Comparison of ENCODE assay signal across 8 mouse cellular contexts in the genomic region with DNA sequence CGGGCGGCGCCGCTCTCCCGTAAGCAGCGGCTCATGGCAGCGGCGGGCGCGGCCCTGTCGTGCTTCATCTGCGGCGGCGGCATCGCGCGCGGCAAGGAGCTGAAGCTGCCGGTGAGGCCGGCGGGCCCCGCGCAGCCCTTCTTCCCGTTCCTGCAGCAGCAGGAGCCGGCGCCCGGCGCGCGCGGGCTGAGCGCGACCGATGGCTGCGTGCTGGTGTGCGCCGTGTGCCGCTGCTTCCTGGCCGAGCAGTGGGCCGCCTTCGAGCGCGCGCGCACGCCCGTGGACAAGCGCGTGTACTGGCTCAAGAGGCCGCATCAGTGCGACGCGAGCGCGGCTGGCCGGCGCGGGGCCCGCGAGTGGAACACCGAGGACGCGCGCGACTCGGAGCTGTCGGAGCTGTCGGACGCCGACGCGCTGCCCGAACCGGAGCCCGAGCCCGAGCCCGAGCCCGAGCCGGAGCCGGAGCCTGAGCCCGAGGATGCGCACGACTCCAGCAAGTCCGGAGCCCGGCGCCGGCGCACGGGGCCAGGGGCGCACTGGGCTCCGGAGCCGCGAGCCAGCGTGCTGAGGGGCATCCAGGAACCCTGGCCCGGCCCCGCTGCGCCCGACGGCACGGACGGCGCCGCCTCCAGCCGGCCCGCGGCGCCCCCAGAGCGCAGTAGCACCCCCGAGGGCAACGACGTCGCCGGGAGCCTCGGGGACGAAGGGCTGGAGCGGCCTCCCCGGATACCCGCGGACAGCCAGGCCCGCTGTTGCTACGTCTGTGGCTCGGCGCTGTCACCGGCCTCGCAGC. TPM values are rescaled to one million over a fixed set of nuclear protein-coding genes. Genes with fewer than 3 reads are reported as not detected.
DNase-seq lines count a peak whose midpoint lies in the region; ATAC-seq and TF ChIP-seq lines count a peak whose summit lies in the region.

No protein-coding gene starts in this region.

- peaks cover 14% of the 10 kb centered on the region for H3K4me1 ChIP-seq in thymus, adult 2 months (replicated peaks; ENCODE audit: control insufficient read depth, insufficient read depth, low read length)
- H3K4me1 ChIP-seq in heart, embryonic 15.5 days (replicated peaks): peaks cover 62% of the 10 kb centered on the region
- peaks cover 79% of the 10 kb centered on the region for H3K4me1 ChIP-seq in neural tube, embryonic 11.5 days (ENCODE audit: control insufficient read depth, insufficient read depth, low read length)

- H3K4me2 ChIP-seq in heart, embryonic 15.5 days: peak overlapping the region; percentile 99
- peak overlapping the region; percentile 98 for H3K4me2 ChIP-seq in neural tube, embryonic 11.5 days (ENCODE audit: low read depth)

- peak overlapping the region; percentile 56 for H3K9ac ChIP-seq in heart, embryonic 15.5 days
- H3K9ac ChIP-seq in neural tube, embryonic 11.5 days (ENCODE audit: low read length): peak overlapping the region; percentile 62

- H3K36me3 ChIP-seq in thymus, adult 2 months (ENCODE audit: control insufficient read depth, insufficient read depth, low read length): no peaks in the 10 kb centered on the region
- no peaks in the 10 kb centered on the region for H3K36me3 ChIP-seq in heart, embryonic 15.5 days
- H3K36me3 ChIP-seq in neural tube, embryonic 11.5 days (ENCODE audit: control insufficient read depth, insufficient read depth, low read length): no peaks in the 10 kb centered on the region; the same call in 1 of the 2 replicates

- WGBS in thymus, adult 2 months: 2% methylated on average over 117 of the region's 125 CpGs
- WGBS in heart, embryonic 15.5 days: under 1% methylated on average over 119 of the region's 125 CpGs
- WGBS in neural tube, embryonic 11.5 days: under 1% methylated on average over 112 of the region's 125 CpGs

- peak; percentile 20 for DNase-seq in CD4-positive, CD25-positive, alpha-beta regulatory T cell, adult 2 months (ENCODE audit: low read depth, low spot score)
- no peak for DNase-seq in thymus, adult 2 months
- no peak for DNase-seq in thymus, postnatal 0 days (ENCODE audit: low spot score)
- peak; percentile 62 to 72 for DNase-seq in left cerebral cortex, postnatal 25 days (ENCODE audit: low spot score in 2 of 2)
- DNase-seq in neural tube, embryonic 11.5 days (ENCODE audit: low spot score): peak; percentile 65
- no peak for DNase-seq in layer of hippocampus, postnatal 36 days

- intact Hi-C loops in left cerebral cortex, postnatal 25 days (cut with DNase I): loop anchor here (5.0 kb wide), 1 partner anchor 38 kb away; no protein-coding TSS in a partner anchor

- H3K27ac ChIP-seq in thymus, adult 2 months (ENCODE audit: control insufficient read depth, insufficient read depth, low read length): no peak overlapping the region
- no peak overlapping the region for H3K27ac ChIP-seq in heart, embryonic 15.5 days
- H3K27ac ChIP-seq in neural tube, embryonic 11.5 days (ENCODE audit: low read depth, low read length): peak overlapping the region; percentile 85

- H3K9me3 ChIP-seq in heart, embryonic 15.5 days (replicated peaks): no peaks in the 10 kb centered on the region
- no peaks in the 10 kb centered on the region for H3K9me3 ChIP-seq in neural tube, embryonic 11.5 days (ENCODE audit: control insufficient read depth, low read length)

- TF ChIP-seq POLR2A in thymus, adult 2 months (IDR thresholded peaks at IDR 0.05; ENCODE audit: control insufficient read depth, extremely low read depth, insufficient read depth, low read length, poor library complexity): no peak

- no peak for ATAC-seq in CD4-positive, CD25-positive, alpha-beta regulatory T cell, adult 4 months
- ATAC-seq in heart, embryonic 15.5 days (replicated peaks; ENCODE audit: insufficient number of reproducible peaks, insufficient read depth, low FRiP score, low read depth): no peak
- ATAC-seq in neural tube, embryonic 11.5 days (ENCODE audit: insufficient read depth, low FRiP score, low TSS enrichment): no peak

- H3K4me3 ChIP-seq in thymus, adult 2 months (ENCODE audit: control insufficient read depth, insufficient read depth, low read length): peak overlapping the region; percentile 31
- peak overlapping the region; percentile 54 for H3K4me3 ChIP-seq in heart, embryonic 15.5 days
- peak overlapping the region; percentile 65 for H3K4me3 ChIP-seq in neural tube, embryonic 11.5 days (ENCODE audit: low read depth, low read length)

- no peak for TF ChIP-seq CTCF in thymus, adult 2 months (IDR thresholded peaks at IDR 0.05; ENCODE audit: borderline replicate concordance, control insufficient read depth, extremely low read depth, insufficient read depth, low read length, poor library complexity)

- H3K27me3 ChIP-seq in thymus, adult 2 months (ENCODE audit: control insufficient read depth, insufficient read depth, low read length): peaks cover 20% of the 10 kb centered on the region
- peaks cover 30% of the 10 kb centered on the region for H3K27me3 ChIP-seq in heart, embryonic 15.5 days
- no peaks in the 10 kb centered on the region for H3K27me3 ChIP-seq in neural tube, embryonic 11.5 days (ENCODE audit: control insufficient read depth, insufficient read depth, low read length)

RNA-seq across cellular contexts. Expression of gene Gse1, which starts 0.7 kb away (rescaled TPM):
- polyA plus RNA-seq in CD4-positive, CD25-positive, alpha-beta regulatory T cell, adult 4 months (2017; shearing (Covaris generic)): 1 to 10 TPM; 2.2 to 4.2 TPM
- polyA plus RNA-seq in thymus, adult 2 months (2012; rRNA removed): 202 and 226 TPM in 2 replicates
- 26.3 and 35.9 TPM in 2 replicates for polyA plus RNA-seq in thymus, postnatal 0 days (2015; fragmentation: Nextera tagmentation; extraction: Ambion mirVana)
- 8.9 and 10.8 TPM in 2 replicates for polyA plus RNA-seq in heart, embryonic 15.5 days (2015; fragmentation: Nextera tagmentation; extraction: Ambion mirVana)
- 10 to 100 TPM; 74.2 to 79.4 TPM for total RNA-seq in left cerebral cortex, postnatal 25 days (2021)
- 19.9 and 33.5 TPM in 2 replicates for polyA plus RNA-seq in neural tube, embryonic 11.5 days (2014; fragmentation: Nextera tagmentation; extraction: Ambion mirVana)
- 100 to 1,000 TPM; 147 to 155 TPM for total RNA-seq in layer of hippocampus, postnatal 36 days (2021)

RNA-seq across cellular contexts. Expression of gene Fam92b, which starts 51.7 kb away (rescaled TPM):
- polyA plus RNA-seq in CD4-positive, CD25-positive, alpha-beta regulatory T cell, adult 4 months (2017; shearing (Covaris generic)): not detected
- 0.39 TPM in 1 of 2 replicates, not detected in the other for polyA plus RNA-seq in thymus, adult 2 months (2012; rRNA removed)
- 0.21 and 0.34 TPM in 2 replicates for polyA plus RNA-seq in thymus, postnatal 0 days (2015; fragmentation: Nextera tagmentation; extraction: Ambion mirVana)
- 0.36 and 0.38 TPM in 2 replicates for polyA plus RNA-seq in heart, embryonic 15.5 days (2015; fragmentation: Nextera tagmentation; extraction: Ambion mirVana)
- under 1 TPM; 0.50 to 0.55 TPM for total RNA-seq in left cerebral cortex, postnatal 25 days (2021)
- polyA plus RNA-seq in neural tube, embryonic 11.5 days (2014; fragmentation: Nextera tagmentation; extraction: Ambion mirVana): 0.90 and 1.0 TPM in 2 replicates
- total RNA-seq in layer of hippocampus, postnatal 36 days (2021): under 1 TPM; 0.30 to 0.53 TPM

Comparison
In these comparisons a context has a peak if more than half of its experiments do, and no peak if none do; other contexts are left out.
1. DNase-seq: peak in CD4-positive, CD25-positive, alpha-beta regulatory T cell, adult 2 months (single experiment), left cerebral cortex, postnatal 25 days (2 of 2) and neural tube, embryonic 11.5 days (single experiment); none in thymus, adult 2 months (single experiment), thymus, postnatal 0 days (single experiment) and layer of hippocampus, postnatal 36 days (0 of 2).
2. Peak in every context shown above with its lines, with median percentiles within 50 percentile points of each other: H3K4me3 ChIP-seq.